In genomic region chr16:17024469-17025148, GRCm38 (mm10) we compare ENCODE assay signal across 7 mouse cellular contexts. TPM values are rescaled to one million over a fixed set of nuclear protein-coding genes. Genes with fewer than 3 reads are reported as not detected.
DNase-seq lines count a peak whose midpoint lies in the region; ATAC-seq lines count a peak whose summit lies in the region.

No protein-coding gene starts in this region.

- peak; percentile 30 for DNase-seq in layer of hippocampus, adult 9-11 months
- DNase-seq in layer of hippocampus, adult 11-12 months (ENCODE audit: low spot score), result no peak
- DNase-seq in cerebellum, postnatal 25 days, result peak; percentile 59 to 69
- peak; percentile 14 for DNase-seq in lung, postnatal 36 days
- no peak for DNase-seq in kidney, adult 11 months
- DNase-seq in spleen, postnatal 14 days (ENCODE audit: low spot score in 2 of 2), result no peak

- ATAC-seq in activated CD4-positive, CD25-positive, alpha-beta regulatory T cell, adult 4 months, result peak; percentile 54

RNA-seq across cellular contexts. Expression of gene Mapk1, which starts 41.4 kb away (rescaled TPM):
- polyA plus RNA-seq in activated CD4-positive, CD25-positive, alpha-beta regulatory T cell, adult 4 months (2017; shearing (Covaris generic)), result 10 to 100 TPM; 30.9 to 34.1 TPM

RNA-seq across cellular contexts. Expression of gene Ypel1, which starts 44.9 kb away (rescaled TPM):
- polyA plus RNA-seq in activated CD4-positive, CD25-positive, alpha-beta regulatory T cell, adult 4 months (2017; shearing (Covaris generic)), result 1 to 10 TPM; 3.2 to 3.8 TPM

Comparison
In these comparisons a context has a peak if more than half of its experiments do, and no peak if none do; other contexts are left out.
1. DNase-seq: peak in layer of hippocampus, adult 9-11 months (single experiment), cerebellum, postnatal 25 days (2 of 2) and lung, postnatal 36 days (single experiment); none in layer of hippocampus, adult 11-12 months (single experiment), kidney, adult 11 months (single experiment) and spleen, postnatal 14 days (0 of 2).